Mouse (Mus musculus) lung, embryonic 14.5 days (tissue): ENCODE results near the gene Ywhah. TPM values are rescaled to one million over a fixed set of nuclear protein-coding genes. Genes with fewer than 3 reads are reported as not detected.
"Not testable (repeated sequence)": the region's sequence is repeated elsewhere in the genome, so short reads cannot be mapped to it uniquely, and the experiment has no call there.

Source experiments
- ATAC-seq: fragments of 200-750 bp; cut with Nextera tagmentation; 2 replicates; pipeline ENCODE4 v1.8.0; 2017; ENCODE audit warnings: mild to moderate bottlenecking, moderate TSS enrichment, moderate library complexity; ENCODE audit not compliant: insufficient read depth
- DNase-seq: peaks from one replicate; pipeline ENCODE4 v3.0.0-alpha.2; 2015
- H3K27ac ChIP-seq: fragments of 300-500 bp; sonication (generic); 2 replicates; pipeline ENCODE4 v1.5.1; 2014; ENCODE audit warnings: low read depth, mild to moderate bottlenecking, moderate library complexity
- H3K27me3 ChIP-seq: fragments of 300-500 bp; sonication (generic); 2 replicates; pipeline ENCODE4 v1.6.1; 2014; ENCODE audit warnings: low read length, control low read depth; ENCODE audit not compliant: insufficient read depth
- H3K36me3 ChIP-seq: fragments of 300-500 bp; sonication (generic); 2 replicates; pipeline ENCODE4 v1.6.1; 2014; ENCODE audit warnings: control low read depth; ENCODE audit not compliant: insufficient read depth
- H3K4me1 ChIP-seq: fragments of 300-500 bp; sonication (generic); 2 replicates; pipeline ENCODE4 v1.6.1; 2014; ENCODE audit warnings: antibody characterized with exemption, control low read depth; ENCODE audit not compliant: insufficient read depth
- H3K4me2 ChIP-seq: fragments of 300-500 bp; sonication (generic); 2 replicates; pipeline ENCODE4 v1.6.1; 2014; ENCODE audit warnings: mild to moderate bottlenecking
- H3K4me3 ChIP-seq: fragments of 300-500 bp; sonication (generic); 2 replicates; pipeline ENCODE4 v1.5.1; 2014; ENCODE audit warnings: low read depth, low read length
- H3K9ac ChIP-seq: fragments of 300-500 bp; sonication (generic); 2 replicates; pipeline ENCODE4 v1.6.1; 2014
- H3K9me3 ChIP-seq: fragments of 300-500 bp; sonication (generic); 2 replicates; pipeline ENCODE4 v1.6.1; 2016; ENCODE audit warnings: low read depth, low read length, control low read depth
- CTCF ChIP-seq: IDR thresholded peaks from 2 replicates; pipeline ENCODE4 v1.5.1; 2016; ENCODE audit warnings: antibody characterized with exemption, low read depth
- WGBS: fragments of 180-500 bp; shearing (Covaris S2); extraction: QIAGEN DNeasy Blood & Tissue Kit; methylation state at CpG from one replicate; pipeline ENCODE4 v1.1.7; 2014; 5-methylcytosine and 5-hydroxymethylcytosine counted together
- polyA plus RNA-seq: library from polyadenylated mRNA; unstranded; fragments of >200 nt; fragmentation: Nextera tagmentation; extraction: Ambion mirVana; gene quantifications from 2 replicates; pipeline ENCODE4 v1.2.1, GENCODE M21; 2014

Ywhah gene
- polyA plus RNA-seq, 1 experiment from 2014 or later: 415 TPM

GRCm38 (mm10) chr5:33024474-33024873 lies 5.9 kb downstream of the Ywhah start:
- no peaks in the 10 kb centered on the region for H3K9me3 ChIP-seq
- H3K36me3 ChIP-seq: peaks cover 57% of the 10 kb centered on the region
- 51% methylated on average over 5 of the region's 5 CpGs for WGBS
- H3K4me2 ChIP-seq: no peak overlapping the region
- no peaks in the 10 kb centered on the region for H3K27me3 ChIP-seq
- no peak overlapping the region for H3K4me3 ChIP-seq
- no peak for TF ChIP-seq CTCF
- H3K9ac ChIP-seq: no peak overlapping the region
- DNase-seq: no peak
- peaks cover 4% of the 10 kb centered on the region; the same call in 1 of the 2 replicates for H3K4me1 ChIP-seq
- ATAC-seq: no peak
- H3K27ac ChIP-seq: no peak overlapping the region

- no peak for TF ChIP-seq CTCF
- Histone ChIP-seq H3K27me3 (no peaks in the 10 kb centered on the region), H3K9ac (no peak overlapping the region), H3K4me2 (no peak overlapping the region), H3K4me3 (no peak overlapping the region), H3K9me3 (no peaks in the 10 kb centered on the region), H3K36me3 (peaks cover 37% of the 10 kb centered on the region), H3K4me1 (no peaks in the 10 kb centered on the region), H3K27ac (no peak overlapping the region)
- no peak for ATAC-seq
- DNase-seq: no peak
- WGBS: 69% methylated on average over 2 of the region's 2 CpGs
These were observed 10.0 kb downstream of the Ywhah start for GRCm38 (mm10) chr5:33028656-33029055.

GRCm38 (mm10) chr5:33030425-33031175 lies 12.0 kb downstream of the Ywhah start:
- Histone ChIP-seq H3K27me3 (no peaks in the 10 kb centered on the region), H3K9me3 (no peaks in the 10 kb centered on the region), H3K4me3 (no peak overlapping the region), H3K9ac (no peak overlapping the region), H3K27ac (no peak overlapping the region), H3K4me2 (no peak overlapping the region), H3K36me3 (peaks cover 18% of the 10 kb centered on the region), H3K4me1 (no peaks in the 10 kb centered on the region)
- no peak for TF ChIP-seq CTCF
- WGBS: 59% methylated on average over 4 of the region's 4 CpGs
- DNase-seq (peak; percentile 19), ATAC-seq (no peak)

- Histone ChIP-seq H3K9ac (no peak overlapping the region), H3K27ac (no peak overlapping the region), H3K4me3 (no peak overlapping the region), H3K9me3 (no peaks in the 10 kb centered on the region), H3K27me3 (no peaks in the 10 kb centered on the region), H3K36me3 (peaks cover 9% of the 10 kb centered on the region), H3K4me1 (no peaks in the 10 kb centered on the region), H3K4me2 (no peak overlapping the region)
- DNase-seq (no peak), ATAC-seq (no peak)
- 77% methylated on average over 10 of the region's 10 CpGs for WGBS
- no peak for TF ChIP-seq CTCF
These were observed 13.6 kb downstream of the Ywhah start for GRCm38 (mm10) chr5:33032036-33032773.

GRCm38 (mm10) chr5:33033121-33033520 lies 14.5 kb downstream of the Ywhah start:
- ATAC-seq (peak; percentile 88), DNase-seq (peak; percentile 95)
- Histone ChIP-seq H3K4me2 (no peak overlapping the region), H3K9ac (no peak overlapping the region), H3K4me1 (no peaks in the 10 kb centered on the region), H3K27me3 (no peaks in the 10 kb centered on the region), H3K36me3 (peaks cover 5% of the 10 kb centered on the region), H3K9me3 (no peaks in the 10 kb centered on the region), H3K27ac (no peak overlapping the region), H3K4me3 (no peak overlapping the region)
- 0% methylated on average over 4 of the region's 4 CpGs for WGBS
- TF ChIP-seq CTCF: peak; percentile 94

- DNase-seq, H3K4me2 ChIP-seq, H3K9me3 ChIP-seq, H3K27me3 ChIP-seq, H3K9ac ChIP-seq, H3K4me1 ChIP-seq, H3K27ac ChIP-seq, ATAC-seq, H3K4me3 ChIP-seq, H3K36me3 ChIP-seq: not testable (repeated sequence)
- WGBS: 44% methylated on average over 8 of the region's 8 CpGs
These were observed 15.0 kb downstream of the Ywhah start for GRCm38 (mm10) chr5:33033633-33034032.

GRCm38 (mm10) chr5:33034100-33034499 lies 15.5 kb downstream of the Ywhah start:
- no peak overlapping the region for H3K9ac ChIP-seq
- no peak overlapping the region for H3K4me2 ChIP-seq
- no peaks in the 10 kb centered on the region for H3K9me3 ChIP-seq
- H3K27me3 ChIP-seq: no peaks in the 10 kb centered on the region
- TF ChIP-seq CTCF: peak; percentile 55
- H3K4me3 ChIP-seq: no peak overlapping the region
- no peak overlapping the region for H3K27ac ChIP-seq
- no peaks in the 10 kb centered on the region for H3K4me1 ChIP-seq
- H3K36me3 ChIP-seq: no peaks in the 10 kb centered on the region
- WGBS: 16% methylated on average over 7 of the region's 7 CpGs
- peak; percentile 35 for DNase-seq
- peak; percentile 22; the same call in 1 of the 2 replicates for ATAC-seq
